Mouse (Mus musculus) left cerebral cortex, postnatal 10 days (tissue): ENCODE data around the gene Dnm2. TPM values are rescaled to one million over a fixed set of nuclear protein-coding genes. Genes with fewer than 3 reads are reported as not detected.
"Not testable (repeated sequence)": the region's sequence is repeated elsewhere in the genome, so short reads cannot be mapped to it uniquely, and the experiment has no call there.

Source experiments
- DNase-seq, 2 experiments: peaks; one replicate each; pipeline ENCODE4 v3.0.0; 2021 to 2022; ENCODE audit warnings: low spot score in 2 of 2, mixed read lengths in 1 of 2; ENCODE audit errors: extremely low spot score in 1 of 2
- intact Hi-C: fragments of 180-260 bp; cut with DNase I; formaldehyde crosslinking; loops from one replicate; pipeline ENCODE4 v1.15.1; 2025
- total RNA-seq, 2 experiments: library from RNA; stranded (reverse); gene quantifications; 2 replicates each; pipeline ENCODE4 v1.2.3; 2021

Dnm2 gene
- total RNA-seq, 2 experiments from 2014 or later: 60.1 to 66.9 TPM

- no peak for DNase-seq
- intact Hi-C loops: no loop called here
These were observed 26.7 kb downstream of the Dnm2 start for GRCm38 (mm10) chr9:21451391-21451790.

DNA sequence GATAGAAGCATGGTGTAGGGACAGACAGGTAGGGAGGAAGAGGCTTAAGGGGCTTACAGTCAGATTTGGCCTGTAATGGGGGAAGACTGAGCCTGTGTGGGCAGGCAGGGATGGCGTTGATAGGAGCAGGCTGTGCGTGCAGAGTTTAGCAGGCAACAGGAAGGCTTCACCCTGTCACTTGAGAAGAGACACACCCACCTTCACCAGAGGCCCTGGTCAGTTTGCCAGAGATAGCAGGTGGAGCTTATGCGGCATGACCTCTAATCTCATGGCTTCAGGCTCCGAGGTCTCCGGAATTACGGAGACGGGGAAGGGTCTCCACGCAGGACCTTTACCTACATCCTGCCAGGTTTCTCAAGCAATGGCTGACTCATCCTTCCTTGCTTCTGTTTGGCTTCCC lies 27.2 kb downstream of the Dnm2 start:
- intact Hi-C loops: no loop called here
- DNase-seq: no peak

- intact Hi-C loops: no loop called here
- no peak for DNase-seq
These were observed 28.3 kb downstream of the Dnm2 start for GRCm38 (mm10) chr9:21453003-21453402.

DNA sequence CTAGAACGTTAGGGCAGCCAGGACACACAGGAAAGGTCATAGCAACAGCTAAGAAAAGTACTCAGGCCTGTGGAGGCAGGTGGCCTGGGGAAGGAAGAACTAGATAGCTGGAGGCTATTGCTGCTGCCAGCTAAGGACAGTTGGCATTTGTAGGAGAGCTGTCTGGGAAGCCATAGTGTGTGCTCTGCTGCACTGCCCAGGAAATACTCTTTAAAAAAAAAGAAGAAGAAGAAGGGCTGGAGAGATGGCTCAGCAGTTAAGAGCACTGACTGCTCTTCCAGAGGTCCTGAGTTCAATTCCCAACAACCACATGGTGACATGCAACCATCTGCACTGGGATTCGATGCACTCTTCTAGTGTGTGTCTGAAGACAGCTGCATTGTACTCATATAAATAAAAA lies 28.8 kb downstream of the Dnm2 start:
- DNase-seq: no peak

DNA sequence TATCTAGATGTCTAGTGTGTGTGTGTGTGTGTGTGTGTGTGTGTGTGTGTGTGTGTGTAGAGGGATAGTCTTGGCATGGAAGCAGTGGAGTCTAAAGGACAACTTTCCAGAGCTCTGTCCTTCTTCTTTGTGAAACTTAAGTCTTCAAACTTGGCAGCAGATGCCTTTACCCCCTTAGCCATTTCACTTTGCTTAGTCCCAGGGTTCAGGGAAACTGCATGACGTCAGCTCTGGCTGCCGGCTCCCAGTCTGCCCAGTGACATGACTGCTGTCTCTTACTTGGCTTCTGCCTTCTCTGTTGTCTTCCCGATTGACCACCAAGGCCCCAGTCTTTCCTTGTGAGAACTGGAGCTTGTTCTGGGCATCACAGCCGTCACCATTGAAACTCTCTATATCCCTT lies 29.8 kb downstream of the Dnm2 start:
- no peak for DNase-seq
- intact Hi-C loops: no loop called here

More for the DNA sequence above, 28.8 kb downstream of the Dnm2 start:
- intact Hi-C loops: no loop called here

DNA sequence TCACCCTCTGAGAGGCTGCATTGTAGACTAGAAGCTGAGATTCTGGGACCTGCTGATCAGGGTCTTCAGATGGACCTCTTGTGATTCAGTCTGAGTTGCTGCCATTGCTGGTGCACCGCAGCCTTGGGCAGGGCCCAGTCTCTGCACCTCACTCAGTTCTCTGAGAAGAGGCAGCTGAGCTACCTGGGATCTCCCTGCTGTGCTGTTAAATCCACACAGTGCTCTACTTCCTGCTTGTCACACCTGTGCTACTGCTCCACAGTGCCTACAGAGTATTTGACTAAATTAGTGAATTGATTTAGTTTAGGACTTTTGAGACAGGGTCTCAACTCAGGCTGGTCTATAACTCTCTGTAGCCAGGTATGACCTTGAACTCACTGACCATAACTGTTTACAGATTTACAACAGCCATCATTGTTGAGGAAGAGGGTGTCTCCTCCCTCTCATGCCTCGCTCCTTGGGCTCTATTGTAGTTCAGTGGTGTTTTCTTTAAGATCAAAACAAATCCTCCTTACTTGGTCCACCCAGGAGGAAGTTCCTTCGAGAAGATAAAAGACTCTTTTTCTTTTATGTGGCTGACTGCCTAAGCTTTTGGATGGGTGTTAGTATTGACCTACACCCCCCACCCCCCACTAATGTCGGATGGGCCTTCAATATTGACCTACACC lies 30.5 kb downstream of the Dnm2 start:
- DNase-seq: no peak

DNA sequence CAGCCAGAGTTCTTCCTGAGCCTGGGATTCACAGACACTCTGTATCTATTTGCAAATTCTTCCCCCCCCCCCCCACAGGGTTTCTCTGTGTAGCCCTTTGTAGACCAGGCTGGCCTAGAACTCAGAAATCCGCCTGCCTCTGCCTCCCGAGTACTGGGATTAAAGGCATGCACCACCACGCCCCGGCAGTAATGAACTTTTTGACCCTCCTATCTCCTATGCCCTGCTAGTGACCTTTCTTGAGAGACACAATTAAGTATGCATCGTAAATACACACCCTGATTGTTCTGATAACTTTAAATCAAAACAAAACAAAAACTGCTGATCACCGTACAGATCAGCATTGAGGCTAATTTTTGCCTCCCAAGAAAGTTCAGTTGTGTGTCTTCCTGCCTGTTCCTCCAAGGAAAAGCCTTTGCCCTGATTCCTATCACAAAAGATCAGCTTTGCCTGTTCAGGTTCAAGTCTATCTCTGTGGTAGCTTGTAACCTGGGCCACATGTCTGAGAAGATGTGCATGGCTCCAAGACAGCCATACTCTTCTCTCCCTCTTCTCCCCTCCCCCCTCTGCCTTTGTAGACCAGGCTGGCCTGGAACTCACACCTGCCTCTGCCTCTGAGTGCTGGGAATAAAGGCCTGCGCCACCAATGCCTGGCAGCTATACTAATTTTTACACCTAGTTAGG lies 31.7 kb downstream of the Dnm2 start:
- DNase-seq: no peak
- intact Hi-C loops: no loop called here

More for the DNA sequence above, 30.5 kb downstream of the Dnm2 start:
- intact Hi-C loops: no loop called here

DNA sequence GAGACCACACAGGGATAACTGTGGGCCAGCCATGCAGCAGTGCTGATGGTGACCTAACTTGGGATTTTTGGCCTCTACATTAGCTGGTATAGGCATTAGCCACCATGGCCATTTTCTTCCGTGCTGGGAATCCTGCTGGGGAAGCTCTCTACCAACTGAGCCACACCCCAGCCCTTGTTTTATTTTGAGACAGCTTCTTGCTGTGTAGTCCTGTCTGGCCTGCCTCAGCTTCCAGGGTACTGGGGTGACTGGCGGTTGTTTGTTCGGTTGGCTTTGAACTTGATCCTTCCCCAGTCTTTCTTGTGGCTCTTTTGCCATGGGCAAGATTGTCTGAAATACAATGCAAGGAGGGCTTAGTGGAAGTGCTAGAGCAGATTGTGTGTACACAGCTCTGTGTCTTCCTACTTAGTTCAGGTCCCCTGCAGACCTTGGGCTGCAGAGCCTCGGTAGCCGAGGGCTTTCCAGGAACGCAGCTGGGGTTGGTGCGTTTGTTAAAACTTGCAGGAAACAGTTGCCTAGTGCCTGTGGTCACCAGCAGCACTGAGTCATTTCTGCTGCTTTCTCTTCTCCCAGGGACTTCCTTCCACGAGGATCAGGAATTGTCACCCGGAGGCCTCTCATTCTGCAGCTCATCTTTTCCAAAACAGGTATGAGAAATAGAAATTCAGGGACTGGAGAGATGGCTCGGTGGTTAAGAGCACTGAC lies 32.4 kb downstream of the Dnm2 start:
- intact Hi-C loops: no loop called here
- DNase-seq: no peak

DNA sequence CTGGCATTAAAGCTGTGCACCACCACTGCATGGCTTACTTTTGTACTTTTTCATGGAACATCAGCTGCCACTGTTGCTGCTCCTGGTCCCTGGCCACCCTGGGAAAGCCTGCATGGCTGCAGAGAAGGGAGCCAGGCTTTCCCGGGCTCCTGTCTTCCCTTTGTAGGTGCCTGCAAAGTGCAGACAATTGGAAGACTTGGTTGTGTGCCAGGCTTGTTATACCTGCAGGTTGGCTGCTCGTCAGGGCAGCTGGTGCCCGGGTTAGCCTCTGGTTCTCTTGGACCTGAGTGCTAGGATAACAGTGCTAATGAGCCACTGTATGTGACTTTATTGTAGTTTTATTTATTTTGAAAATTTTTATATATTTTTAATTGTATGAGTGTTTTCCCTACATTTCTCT lies 34.1 kb downstream of the Dnm2 start:
- DNase-seq: no peak
- intact Hi-C loops: no loop called here

GRCm38 (mm10) chr9:21460400-21460940 lies 35.8 kb downstream of the Dnm2 start:
- intact Hi-C loops: loop anchor here (5.0 kb wide), 1 partner anchor 33 kb away; no protein-coding TSS in a partner anchor
- no peak for DNase-seq

DNA sequence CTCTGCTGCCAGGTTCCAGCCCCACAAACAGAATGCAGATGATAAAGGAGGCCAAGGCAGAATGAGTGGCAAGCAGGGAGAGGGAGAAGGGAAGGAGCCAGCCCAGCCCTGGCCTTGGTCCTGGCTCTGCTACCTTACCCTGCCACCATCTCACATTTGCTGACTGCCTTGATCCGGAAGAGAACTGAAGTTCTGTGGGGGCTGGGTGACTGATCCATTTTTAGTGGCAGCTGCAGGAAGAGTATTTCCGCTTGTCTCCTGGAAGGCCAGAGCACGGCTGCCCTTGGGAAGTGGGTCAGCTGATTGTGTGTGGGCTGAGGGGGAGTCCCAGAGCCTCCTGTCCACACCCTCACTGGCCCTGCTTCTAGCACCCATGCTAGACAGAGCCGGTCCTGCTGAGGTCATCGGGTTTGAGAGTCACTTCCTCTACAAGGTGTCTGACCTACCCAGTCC lies 38.5 kb downstream of the Dnm2 start:
- DNase-seq: peak; percentile 36 to 79
- intact Hi-C loops: loop anchor here (5.0 kb wide), 1 partner anchor 36 kb away; no protein-coding TSS in a partner anchor

- intact Hi-C loops: loop anchor here (5.0 kb wide), 1 partner anchor 37 kb away; no protein-coding TSS in a partner anchor
- no peak for DNase-seq
These were observed 39.3 kb downstream of the Dnm2 start for GRCm38 (mm10) chr9:21463766-21464564.

DNA sequence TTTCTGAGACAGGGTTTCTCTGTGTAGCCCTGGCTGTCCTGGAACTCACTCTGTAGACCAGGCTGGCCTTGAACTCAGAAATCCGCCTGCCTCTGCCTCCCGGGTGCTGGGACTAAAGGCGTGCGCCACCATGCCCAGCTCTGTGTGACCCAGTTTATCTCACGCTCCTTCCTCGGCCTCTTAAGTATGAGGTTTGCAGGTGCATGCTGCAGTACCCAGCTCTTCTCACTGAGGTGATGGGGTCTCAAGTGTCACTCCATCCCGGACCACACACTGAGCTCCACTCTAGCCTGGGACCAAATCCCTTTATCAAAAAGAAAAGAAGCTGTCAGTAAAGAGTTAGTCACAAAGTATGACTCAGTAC lies 39.8 kb downstream of the Dnm2 start:
- intact Hi-C loops: loop anchor here (5.0 kb wide), 1 partner anchor 37 kb away; no protein-coding TSS in a partner anchor
- DNase-seq: not testable (repeated sequence)

- intact Hi-C loops: loop anchor here (5.0 kb wide), 1 partner anchor 57 kb away; the partner anchor contains the start of gene Qtrt1
- DNase-seq: no peak
These were observed 44.6 kb downstream of the Dnm2 start for GRCm38 (mm10) chr9:21469032-21470024.

- intact Hi-C loops: loop anchor here (5.0 kb wide), 1 partner anchor 61 kb away; the partner anchor contains the start of gene Qtrt1
- no peak for DNase-seq
These were observed 48.2 kb downstream of the Dnm2 start for GRCm38 (mm10) chr9:21472913-21473312.

DNA sequence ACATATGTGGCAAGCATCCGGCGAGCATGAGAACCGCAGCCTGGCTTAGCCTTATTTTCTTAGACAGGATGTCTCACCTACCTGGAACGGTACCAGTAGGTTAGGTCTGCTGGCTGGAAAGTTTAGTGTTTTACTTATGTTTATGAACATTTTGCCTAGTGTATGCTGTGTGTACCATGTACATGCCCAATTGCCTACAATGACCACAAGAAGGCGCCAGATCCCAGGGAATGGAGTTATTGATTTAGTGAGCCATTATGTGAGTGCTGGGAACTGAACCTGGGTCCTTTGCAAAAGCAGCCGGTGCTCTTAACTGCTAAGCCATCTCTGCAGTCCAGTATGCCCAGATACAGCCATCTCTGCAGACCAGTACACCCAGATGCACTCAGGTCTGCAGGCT lies 53.0 kb downstream of the Dnm2 start:
- intact Hi-C loops: no loop called here
- no peak for DNase-seq

- intact Hi-C loops: no loop called here
- DNase-seq: no peak
These were observed 59.4 kb downstream of the Dnm2 start for GRCm38 (mm10) chr9:21484065-21484464.
